Mouse (Mus musculus): ENCODE measurements around the gene Ly6g6c. TPM values are rescaled to one million over a fixed set of nuclear protein-coding genes. Genes with fewer than 3 reads are reported as not detected.

The Ly6g6c gene
- polyA plus RNA-seq, 1 experiment from 2014 or later = 0.44 TPM

- peaks cover 71% of the 10 kb centered on the region for H3K36me3 ChIP-seq
Measured at GRCm38 (mm10) chr17:35092403-35093198, 27.4 kb downstream of the Ly6g6c start.

GRCm38 (mm10) chr17:35094475-35095365 is 29.5 kb downstream of the Ly6g6c start:
- H3K36me3 ChIP-seq = peaks cover 92% of the 10 kb centered on the region
- WGBS (ENCODE audit: insufficient replicate concordance) = 75% methylated on average over 15 of the region's 15 CpGs
- no peaks in the 10 kb centered on the region for H3K9me3 ChIP-seq (replicated peaks)
- 0 out of 2 replicates have a peak overlapping the region, but pooled peaks have one; percentile 42 for H3K27ac ChIP-seq
- H3K4me1 ChIP-seq = peaks cover 38% of the 10 kb centered on the region
- H3K4me3 ChIP-seq = no peak overlapping the region
- H3K4me2 ChIP-seq = no peak overlapping the region
- ATAC-seq = no peak
- H3K27me3 ChIP-seq (replicated peaks) = no peaks in the 10 kb centered on the region
- no peak overlapping the region for H3K9ac ChIP-seq

More at GRCm38 (mm10) chr17:35092403-35093198, 27.4 kb downstream of the Ly6g6c start:
- Histone ChIP-seq H3K4me2 (no peak overlapping the region), H3K27me3 (replicated peaks) (no peaks in the 10 kb centered on the region), H3K9me3 (replicated peaks) (no peaks in the 10 kb centered on the region), H3K27ac (0 out of 2 replicates have a peak overlapping the region, but pooled peaks have one; percentile 53), H3K9ac (peak overlapping the region; percentile 6; the same call in 1 of the 2 replicates), H3K4me3 (no peak overlapping the region), H3K4me1 (peaks cover 36% of the 10 kb centered on the region)
- 85% methylated on average over 14 of the region's 14 CpGs for WGBS (ENCODE audit: insufficient replicate concordance)
- no peak for ATAC-seq

GRCm38 (mm10) chr17:35096597-35096996 is 31.4 kb downstream of the Ly6g6c start:
- Histone ChIP-seq H3K9me3 (replicated peaks) (no peaks in the 10 kb centered on the region), H3K4me1 (peaks cover 31% of the 10 kb centered on the region), H3K4me2 (no peak overlapping the region), H3K9ac (no peak overlapping the region), H3K27me3 (replicated peaks) (no peaks in the 10 kb centered on the region), H3K27ac (no peak overlapping the region), H3K36me3 (peaks cover 100% of the 10 kb centered on the region), H3K4me3 (no peak overlapping the region)
- WGBS (ENCODE audit: insufficient replicate concordance) = 89% methylated on average over 12 of the region's 12 CpGs
- ATAC-seq = no peak

- Histone ChIP-seq H3K27ac (no peak overlapping the region), H3K4me2 (no peak overlapping the region), H3K9me3 (replicated peaks) (no peaks in the 10 kb centered on the region), H3K9ac (no peak overlapping the region), H3K4me1 (peaks cover 28% of the 10 kb centered on the region), H3K4me3 (no peak overlapping the region), H3K36me3 (peaks cover 100% of the 10 kb centered on the region), H3K27me3 (replicated peaks) (no peaks in the 10 kb centered on the region)
- 86% methylated on average over 12 of the region's 12 CpGs for WGBS (ENCODE audit: insufficient replicate concordance)
- no peak for ATAC-seq
Measured at GRCm38 (mm10) chr17:35097164-35097655, 32.0 kb downstream of the Ly6g6c start.

- Histone ChIP-seq H3K9ac (0 out of 2 replicates have a peak overlapping the region, but pooled peaks have one; percentile 14), H3K27ac (no peak overlapping the region), H3K4me3 (no peak overlapping the region), H3K36me3 (peaks cover 88% of the 10 kb centered on the region), H3K9me3 (replicated peaks) (no peaks in the 10 kb centered on the region), H3K4me2 (no peak overlapping the region), H3K27me3 (replicated peaks) (no peaks in the 10 kb centered on the region), H3K4me1 (peaks cover 50% of the 10 kb centered on the region)
- WGBS (ENCODE audit: insufficient replicate concordance) = 66% methylated on average over 10 of the region's 10 CpGs
- ATAC-seq = no peak
Measured at GRCm38 (mm10) chr17:35100196-35100765, 35.1 kb downstream of the Ly6g6c start.

- Histone ChIP-seq H3K27ac (no peak overlapping the region), H3K4me2 (no peak overlapping the region), H3K4me3 (no peak overlapping the region), H3K27me3 (replicated peaks) (no peaks in the 10 kb centered on the region), H3K4me1 (peaks cover 58% of the 10 kb centered on the region), H3K9ac (no peak overlapping the region), H3K36me3 (peaks cover 79% of the 10 kb centered on the region), H3K9me3 (replicated peaks) (no peaks in the 10 kb centered on the region)
- ATAC-seq = no peak
- 92% methylated on average over 11 of the region's 11 CpGs for WGBS (ENCODE audit: insufficient replicate concordance)
Measured at GRCm38 (mm10) chr17:35101161-35101560, 36.0 kb downstream of the Ly6g6c start.

- Histone ChIP-seq H3K4me2 (no peak overlapping the region), H3K27me3 (replicated peaks) (no peaks in the 10 kb centered on the region), H3K9ac (no peak overlapping the region), H3K9me3 (replicated peaks) (no peaks in the 10 kb centered on the region), H3K4me1 (peaks cover 61% of the 10 kb centered on the region), H3K4me3 (no peak overlapping the region), H3K36me3 (peaks cover 68% of the 10 kb centered on the region), H3K27ac (peak overlapping the region; percentile 43)
- 79% methylated on average over 8 of the region's 8 CpGs for WGBS (ENCODE audit: insufficient replicate concordance)
- ATAC-seq = no peak
Measured at GRCm38 (mm10) chr17:35102299-35102698, 37.1 kb downstream of the Ly6g6c start.

- Histone ChIP-seq H3K4me2 (peak overlapping the region; percentile 50; the same call in 1 of the 2 replicates), H3K27ac (peak overlapping the region; percentile 82), H3K27me3 (replicated peaks) (no peaks in the 10 kb centered on the region), H3K4me3 (no peak overlapping the region), H3K36me3 (peaks cover 58% of the 10 kb centered on the region), H3K4me1 (peaks cover 61% of the 10 kb centered on the region), H3K9me3 (replicated peaks) (no peaks in the 10 kb centered on the region), H3K9ac (peak overlapping the region; percentile 57)
- ATAC-seq = no peak
- WGBS (ENCODE audit: insufficient replicate concordance) = 54% methylated on average over 6 of the region's 6 CpGs
Measured at GRCm38 (mm10) chr17:35103221-35103690, 38.1 kb downstream of the Ly6g6c start.

GRCm38 (mm10) chr17:35104079-35104478 is 38.9 kb downstream of the Ly6g6c start:
- peak overlapping the region; percentile 82 for H3K27ac ChIP-seq
- peak overlapping the region; percentile 50 for H3K4me2 ChIP-seq
- WGBS (ENCODE audit: insufficient replicate concordance) = 67% methylated on average over 7 of the region's 7 CpGs
- peaks cover 55% of the 10 kb centered on the region for H3K4me1 ChIP-seq
- H3K9me3 ChIP-seq (replicated peaks) = no peaks in the 10 kb centered on the region
- no peaks in the 10 kb centered on the region for H3K27me3 ChIP-seq (replicated peaks)
- H3K36me3 ChIP-seq = peaks cover 50% of the 10 kb centered on the region
- ATAC-seq = no peak
- peak overlapping the region; percentile 57 for H3K9ac ChIP-seq
- no peak overlapping the region for H3K4me3 ChIP-seq

- Histone ChIP-seq H3K9ac (peak overlapping the region; percentile 57), H3K4me1 (peaks cover 54% of the 10 kb centered on the region), H3K27me3 (replicated peaks) (no peaks in the 10 kb centered on the region), H3K4me3 (no peak overlapping the region), H3K27ac (peak overlapping the region; percentile 82), H3K36me3 (peaks cover 43% of the 10 kb centered on the region), H3K9me3 (replicated peaks) (no peaks in the 10 kb centered on the region), H3K4me2 (peak overlapping the region; percentile 50)
- peak; percentile 87 for ATAC-seq
- 20% methylated on average over 6 of the region's 6 CpGs for WGBS (ENCODE audit: insufficient replicate concordance)
Measured at GRCm38 (mm10) chr17:35104754-35105153, 39.6 kb downstream of the Ly6g6c start.

GRCm38 (mm10) chr17:35105740-35106389 is 40.7 kb downstream of the Ly6g6c start:
- peak overlapping the region; percentile 82 for H3K27ac ChIP-seq
- no peaks in the 10 kb centered on the region for H3K27me3 ChIP-seq (replicated peaks)
- H3K9me3 ChIP-seq (replicated peaks) = no peaks in the 10 kb centered on the region
- peaks cover 45% of the 10 kb centered on the region for H3K4me1 ChIP-seq
- H3K4me3 ChIP-seq = no peak overlapping the region
- H3K36me3 ChIP-seq = peaks cover 32% of the 10 kb centered on the region
- H3K9ac ChIP-seq = peak overlapping the region; percentile 45; the same call in 1 of the 2 replicates
- H3K4me2 ChIP-seq = peak overlapping the region; percentile 26
- 25% methylated on average over 13 of the region's 13 CpGs for WGBS (ENCODE audit: insufficient replicate concordance)
- ATAC-seq = no peak; the same call in 1 of the 2 replicates
